Mouse (Mus musculus) heart, postnatal 0 days (tissue): ENCODE results near the gene Wipf2.

Source experiments
- CTCF ChIP-seq: IDR thresholded peaks from 2 replicates; pipeline ENCODE4 v1.5.1; 2016; ENCODE audit warnings: antibody characterized with exemption, control low read depth, low read depth
- EP300 ChIP-seq: IDR thresholded peaks from 2 replicates; pipeline ENCODE4 v1.6.1; 2016; ENCODE audit warnings: antibody characterized with exemption, low read depth

- TF ChIP-seq CTCF = no peak
- no peak for TF ChIP-seq EP300
Observed at GRCm38 (mm10) chr11:98902621-98903245, 39.3 kb downstream of the Wipf2 start.
